Mouse (Mus musculus) cerebellum, adult 18-20 months (tissue): ENCODE data around the gene Gm49358.
A peak's percentile ranks its signal among the peaks of the same experiment; 100 is the strongest.

Experiments used
- DNase-seq, 2 experiments: peaks; one replicate each; pipeline ENCODE4 v3.0.0; 2021

Gene Gm49358

GRCm38 (mm10) chr10:86763672-86764071, at the start of gene Gm49358:
Gm49358 (plus strand) TSS chr10:86763972.
- DNase-seq = no peak

- DNase-seq = no peak
Measured at GRCm38 (mm10) chr10:86727548-86727980, 36.2 kb upstream of the Gm49358 start.

- DNase-seq = peak in 1 of 2 experiments; percentile 5
Measured at GRCm38 (mm10) chr10:86728176-86728575, 35.6 kb upstream of the Gm49358 start.

- peak; percentile 85 to 90 for DNase-seq
Measured at GRCm38 (mm10) chr10:86730823-86731499, 32.8 kb upstream of the Gm49358 start.

GRCm38 (mm10) chr10:86731500-86731863, 32.3 kb upstream of the Gm49358 start:
- no peak for DNase-seq

- DNase-seq = no peak
Measured at GRCm38 (mm10) chr10:86735036-86735435, 28.7 kb upstream of the Gm49358 start.

GRCm38 (mm10) chr10:86742918-86743317, 20.9 kb upstream of the Gm49358 start:
- DNase-seq = no peak

- DNase-seq = no peak
Measured at GRCm38 (mm10) chr10:86744306-86744705, 19.5 kb upstream of the Gm49358 start.

- no peak for DNase-seq
Measured at GRCm38 (mm10) chr10:86755816-86756502, 7.8 kb upstream of the Gm49358 start.

GRCm38 (mm10) chr10:86757724-86758123, 6.0 kb upstream of the Gm49358 start:
- no peak for DNase-seq

GRCm38 (mm10) chr10:86758211-86758610, 5.6 kb upstream of the Gm49358 start:
- DNase-seq = no peak

- no peak for DNase-seq
Measured at GRCm38 (mm10) chr10:86761236-86761635, 2.5 kb upstream of the Gm49358 start.

GRCm38 (mm10) chr10:86761722-86762383, 1.9 kb upstream of the Gm49358 start:
- DNase-seq = no peak

GRCm38 (mm10) chr10:86762384-86762730, 1.4 kb upstream of the Gm49358 start:
- no peak for DNase-seq

- DNase-seq = no peak
Measured at GRCm38 (mm10) chr10:86765344-86765966, 1.7 kb downstream of the Gm49358 start.

GRCm38 (mm10) chr10:86769216-86769615, 5.4 kb downstream of the Gm49358 start:
- DNase-seq = no peak

GRCm38 (mm10) chr10:86769797-86770196, 6.0 kb downstream of the Gm49358 start:
- no peak for DNase-seq

GRCm38 (mm10) chr10:86771701-86772100, 7.9 kb downstream of the Gm49358 start:
- no peak for DNase-seq

- DNase-seq = no peak
Measured at GRCm38 (mm10) chr10:86772231-86772631, 8.5 kb downstream of the Gm49358 start.

- DNase-seq = no peak
Measured at GRCm38 (mm10) chr10:86773360-86773759, 9.6 kb downstream of the Gm49358 start.

GRCm38 (mm10) chr10:86776281-86776680, 12.5 kb downstream of the Gm49358 start:
- no peak for DNase-seq

GRCm38 (mm10) chr10:86777614-86778319, 14.0 kb downstream of the Gm49358 start:
- no peak for DNase-seq
